Mouse (Mus musculus): ENCODE measurements around the gene Strn4.
A peak's percentile ranks its signal among the peaks of the same experiment; 100 is the strongest.

Gene Strn4

GRCm38 (mm10) chr7:16841561-16842560 is 26.2 kb downstream of the Strn4 start:
- peak; percentile 39 for DNase-seq (ENCODE audit: low spot score)

GRCm38 (mm10) chr7:16842645-16843063 is 27.0 kb downstream of the Strn4 start, which contains the start of gene Prkd2:
Prkd2 (plus strand) TSS chr7:16842902.
- DNase-seq (ENCODE audit: low spot score), result peak; percentile 76

GRCm38 (mm10) chr7:16843441-16844171 is 27.9 kb downstream of the Strn4 start:
- no peak for DNase-seq (ENCODE audit: low spot score)

- no peak for DNase-seq (ENCODE audit: low spot score)
These were observed 29.0 kb downstream of the Strn4 start for GRCm38 (mm10) chr7:16844696-16845071.

- peak; percentile 15 for DNase-seq (ENCODE audit: low spot score)
These were observed 29.6 kb downstream of the Strn4 start for GRCm38 (mm10) chr7:16845072-16845819.

GRCm38 (mm10) chr7:16845820-16846167 is 30.1 kb downstream of the Strn4 start:
- no peak for DNase-seq (ENCODE audit: low spot score)

GRCm38 (mm10) chr7:16846775-16847174 is 31.1 kb downstream of the Strn4 start:
- no peak for DNase-seq (ENCODE audit: low spot score)

- no peak for DNase-seq (ENCODE audit: low spot score)
These were observed 31.8 kb downstream of the Strn4 start for GRCm38 (mm10) chr7:16847507-16847906.

- no peak for DNase-seq (ENCODE audit: low spot score)
These were observed 32.9 kb downstream of the Strn4 start for GRCm38 (mm10) chr7:16848579-16848978.

GRCm38 (mm10) chr7:16851636-16852035 is 35.9 kb downstream of the Strn4 start:
- DNase-seq (ENCODE audit: low spot score), result no peak

- no peak for DNase-seq (ENCODE audit: low spot score)
These were observed 37.7 kb downstream of the Strn4 start for GRCm38 (mm10) chr7:16853302-16853831.

- DNase-seq (ENCODE audit: low spot score), result peak; percentile 21
These were observed 42.6 kb downstream of the Strn4 start for GRCm38 (mm10) chr7:16858336-16858735.

GRCm38 (mm10) chr7:16859902-16860651 is 44.4 kb downstream of the Strn4 start:
- peak; percentile 36 for DNase-seq (ENCODE audit: low spot score)

GRCm38 (mm10) chr7:16867488-16867887 is 51.8 kb downstream of the Strn4 start:
- no peak for DNase-seq (ENCODE audit: low spot score)

- DNase-seq (ENCODE audit: low spot score), result no peak
These were observed 53.8 kb downstream of the Strn4 start for GRCm38 (mm10) chr7:16869497-16869896.

GRCm38 (mm10) chr7:16871600-16871999 is 55.9 kb downstream of the Strn4 start:
- DNase-seq (ENCODE audit: low spot score), result no peak

GRCm38 (mm10) chr7:16872478-16872877 is 56.8 kb downstream of the Strn4 start:
- DNase-seq (ENCODE audit: low spot score), result no peak

- DNase-seq (ENCODE audit: low spot score), result no peak
These were observed 57.7 kb downstream of the Strn4 start for GRCm38 (mm10) chr7:16873392-16873791.

- peak; percentile 68 for DNase-seq (ENCODE audit: low spot score)
These were observed 58.5 kb downstream of the Strn4 start for GRCm38 (mm10) chr7:16874190-16874589.

GRCm38 (mm10) chr7:16874756-16875309 is 59.1 kb downstream of the Strn4 start:
- DNase-seq (ENCODE audit: low spot score), result peak; percentile 94

- no peak for DNase-seq (ENCODE audit: low spot score)
These were observed 59.4 kb downstream of the Strn4 start, which contains the start of gene Dact3 for GRCm38 (mm10) chr7:16875310-16875325. Dact3 (plus strand) TSS chr7:16875317.

GRCm38 (mm10) chr7:16875326-16875725 is 59.6 kb downstream of the Strn4 start:
- DNase-seq (ENCODE audit: low spot score), result no peak

Data from spleen, adult 12 weeks (tissue).